11 mouse cellular contexts compared by ENCODE assay signal in genomic region chr3:136672870-136673269, GRCm38 (mm10). TPM values are rescaled to one million over a fixed set of nuclear protein-coding genes. Genes with fewer than 3 reads are reported as not detected.
DNase-seq lines count a peak whose midpoint lies in the region; ATAC-seq and TF ChIP-seq lines count a peak whose summit lies in the region.
"Had no signal": no experiment of that assay in that cellular context is flagged by ENCODE, and none has a peak within 500 bp of the region (broad histone marks: within the 10 kb centered on the region; RNA-seq: fewer than 3 reads in every experiment).

No protein-coding gene starts in this region.

- no peak overlapping the region for H3K9ac ChIP-seq in embryonic facial prominence, embryonic 12.5 days
- H3K9ac ChIP-seq in intestine, postnatal 0 days (ENCODE audit: low read depth, low read length), result no peak overlapping the region
- no peak overlapping the region for H3K9ac ChIP-seq in intestine, embryonic 15.5 days
- no peak overlapping the region; the same call in 1 of the 2 replicates for H3K9ac ChIP-seq in midbrain, embryonic 13.5 days (replicated peaks)
- H3K9ac ChIP-seq: stomach, embryonic 15.5 days had no signal

- H3K27me3 ChIP-seq in embryonic facial prominence, embryonic 12.5 days, result no peaks in the 10 kb centered on the region
- no peaks in the 10 kb centered on the region for H3K27me3 ChIP-seq in embryonic facial prominence, embryonic 10.5 days (replicated peaks; ENCODE audit: low read depth, poor library complexity, severe bottlenecking)
- H3K27me3 ChIP-seq in intestine, postnatal 0 days (replicated peaks; ENCODE audit: control insufficient read depth, insufficient read depth, low read length), result no peaks in the 10 kb centered on the region
- H3K27me3 ChIP-seq in intestine, embryonic 15.5 days (replicated peaks), result no peaks in the 10 kb centered on the region
- no peaks in the 10 kb centered on the region for H3K27me3 ChIP-seq in midbrain, embryonic 13.5 days
- H3K27me3 ChIP-seq in midbrain, embryonic 10.5 days (ENCODE audit: low read depth, poor library complexity, severe bottlenecking), result no peaks in the 10 kb centered on the region
- H3K27me3 ChIP-seq: Patski; stomach, embryonic 15.5 days had no signal

- H3K4me2 ChIP-seq in embryonic facial prominence, embryonic 12.5 days (replicated peaks), result peak overlapping the region; percentile 59
- H3K4me2 ChIP-seq in intestine, postnatal 0 days (replicated peaks; ENCODE audit: low read depth), result 0 out of 2 replicates have a peak overlapping the region, but pooled peaks have one; percentile 87
- no peak overlapping the region for H3K4me2 ChIP-seq in intestine, embryonic 15.5 days (replicated peaks)
- peak overlapping the region; percentile 67 for H3K4me2 ChIP-seq in midbrain, embryonic 13.5 days (replicated peaks)

- H3K9me3 ChIP-seq in embryonic facial prominence, embryonic 12.5 days, result no peaks in the 10 kb centered on the region
- H3K9me3 ChIP-seq in embryonic facial prominence, embryonic 10.5 days, result no peaks in the 10 kb centered on the region
- no peaks in the 10 kb centered on the region for H3K9me3 ChIP-seq in intestine, postnatal 0 days (ENCODE audit: control insufficient read depth)
- no peaks in the 10 kb centered on the region for H3K9me3 ChIP-seq in intestine, embryonic 15.5 days
- no peaks in the 10 kb centered on the region for H3K9me3 ChIP-seq in midbrain, embryonic 13.5 days
- no peaks in the 10 kb centered on the region for H3K9me3 ChIP-seq in midbrain, embryonic 10.5 days (replicated peaks)
- H3K9me3 ChIP-seq: stomach, embryonic 15.5 days had no signal

- no peak for ATAC-seq in embryonic facial prominence, embryonic 12.5 days (ENCODE audit: insufficient number of reproducible peaks, insufficient read depth, low FRiP score, low TSS enrichment)
- ATAC-seq in intestine, postnatal 0 days, result no peak
- no peak for ATAC-seq in intestine, embryonic 15.5 days
- no peak for ATAC-seq in midbrain, embryonic 13.5 days
- ATAC-seq: Patski had no signal

- no peak overlapping the region for H3K27ac ChIP-seq in embryonic facial prominence, embryonic 12.5 days
- H3K27ac ChIP-seq in embryonic facial prominence, embryonic 10.5 days (replicated peaks), result no peak overlapping the region
- H3K27ac ChIP-seq in intestine, postnatal 0 days (ENCODE audit: low read depth, low read length), result no peak overlapping the region
- no peak overlapping the region for H3K27ac ChIP-seq in intestine, embryonic 15.5 days
- H3K27ac ChIP-seq in midbrain, embryonic 13.5 days, result no peak overlapping the region
- H3K27ac ChIP-seq in midbrain, embryonic 10.5 days (replicated peaks), result no peak overlapping the region
- H3K27ac ChIP-seq: stomach, embryonic 15.5 days had no signal

- no peaks in the 10 kb centered on the region for H3K4me1 ChIP-seq in embryonic facial prominence, embryonic 12.5 days
- H3K4me1 ChIP-seq in embryonic facial prominence, embryonic 10.5 days, result peaks cover 31% of the 10 kb centered on the region
- H3K4me1 ChIP-seq in intestine, postnatal 0 days (replicated peaks; ENCODE audit: control insufficient read depth, insufficient read depth, low read length), result peaks cover 16% of the 10 kb centered on the region
- 0 out of 2 replicates have a peak, but pooled peaks cover 11% of the 10 kb centered on the region for H3K4me1 ChIP-seq in intestine, embryonic 15.5 days (replicated peaks)
- peaks cover 45% of the 10 kb centered on the region for H3K4me1 ChIP-seq in midbrain, embryonic 13.5 days (replicated peaks)
- peaks cover 22% of the 10 kb centered on the region for H3K4me1 ChIP-seq in midbrain, embryonic 10.5 days
- H3K4me1 ChIP-seq: stomach, embryonic 15.5 days had no signal

- TF ChIP-seq CTCF in intestine, postnatal 0 days (IDR thresholded peaks at IDR 0.05; ENCODE audit: low read depth), result no peak

- no peaks in the 10 kb centered on the region for H3K36me3 ChIP-seq in embryonic facial prominence, embryonic 12.5 days
- H3K36me3 ChIP-seq in embryonic facial prominence, embryonic 10.5 days (replicated peaks), result no peaks in the 10 kb centered on the region
- H3K36me3 ChIP-seq in intestine, postnatal 0 days (ENCODE audit: control insufficient read depth, insufficient read depth), result no peaks in the 10 kb centered on the region
- H3K36me3 ChIP-seq in intestine, embryonic 15.5 days, result no peaks in the 10 kb centered on the region
- H3K36me3 ChIP-seq in midbrain, embryonic 13.5 days, result no peaks in the 10 kb centered on the region
- H3K36me3 ChIP-seq in midbrain, embryonic 10.5 days, result no peaks in the 10 kb centered on the region
- H3K36me3 ChIP-seq: stomach, embryonic 15.5 days had no signal

- no peak for DNase-seq in embryonic facial prominence, embryonic 10.5 days (ENCODE audit: low spot score)
- no peak for DNase-seq in midbrain, embryonic 10.5 days (ENCODE audit: low spot score)
- DNase-seq in B cell, adult 2 months, result no peak
- DNase-seq in spleen, postnatal 10 days (ENCODE audit: low spot score in 2 of 2), result no peak
- DNase-seq: kidney, adult 11 months had no signal

- H3K4me3 ChIP-seq in embryonic facial prominence, embryonic 12.5 days, result no peak overlapping the region
- H3K4me3 ChIP-seq in embryonic facial prominence, embryonic 10.5 days, result no peak overlapping the region
- H3K4me3 ChIP-seq in intestine, postnatal 0 days (ENCODE audit: low read depth, low read length), result no peak overlapping the region
- no peak overlapping the region for H3K4me3 ChIP-seq in intestine, embryonic 15.5 days (replicated peaks)
- H3K4me3 ChIP-seq in midbrain, embryonic 13.5 days (replicated peaks), result peak overlapping the region; percentile 92
- no peak overlapping the region for H3K4me3 ChIP-seq in midbrain, embryonic 10.5 days

- whole genome bisulfite sequencing in embryonic facial prominence, embryonic 12.5 days, result 74% methylated on average over 3 of the region's 3 CpGs
- 84% methylated on average over 3 of the region's 3 CpGs for WGBS in embryonic facial prominence, embryonic 10.5 days
- 67% methylated on average over 3 of the region's 3 CpGs for WGBS in intestine, postnatal 0 days
- 64% methylated on average over 3 of the region's 3 CpGs for WGBS in intestine, embryonic 15.5 days
- WGBS in midbrain, embryonic 13.5 days, result 81% methylated on average over 3 of the region's 3 CpGs
- WGBS in midbrain, embryonic 10.5 days, result 91% methylated on average over 3 of the region's 3 CpGs

RNA-seq across cellular contexts. Expression of gene Ppp3ca, which starts 2.9 kb away (rescaled TPM):
- polyA plus RNA-seq in embryonic facial prominence, embryonic 12.5 days (2016; fragmentation: Nextera tagmentation; extraction: Ambion mirVana), result 103 and 110 TPM in 2 replicates
- polyA plus RNA-seq in embryonic facial prominence, embryonic 10.5 days (2016; fragmentation: Nextera tagmentation; extraction: Ambion mirVana), result 27.9 and 32.2 TPM in 2 replicates
- 37.3 and 40.8 TPM in 2 replicates for polyA plus RNA-seq in intestine, postnatal 0 days (2015; fragmentation: Nextera tagmentation; extraction: Ambion mirVana)
- polyA plus RNA-seq in intestine, embryonic 15.5 days (2015; fragmentation: Nextera tagmentation; extraction: Ambion mirVana), result 43.8 and 47.5 TPM in 2 replicates
- polyA plus RNA-seq in midbrain, embryonic 13.5 days (2015; fragmentation: Nextera tagmentation; extraction: Ambion mirVana), result 100 and 109 TPM in 2 replicates
- polyA plus RNA-seq in midbrain, embryonic 10.5 days (2016; fragmentation: Nextera tagmentation; extraction: Ambion mirVana), result 30.0 and 36.8 TPM in 2 replicates
